Mouse (Mus musculus): ENCODE data around the gene Hbs1l. TPM values are rescaled to one million over a fixed set of nuclear protein-coding genes. Genes with fewer than 3 reads are reported as not detected.

The Hbs1l gene
- polyA plus RNA-seq, 1 experiment from 2014 or later, result 79.4 TPM

Other genes starting within 250 kb of the Hbs1l start
- 6.0 and 8.9 TPM in 2 replicates for gene Myb, start 135.0 kb upstream of the Hbs1l start, polyA plus RNA-seq (2015; fragmentation: Nextera tagmentation; extraction: Ambion mirVana)
- 0.09 and 0.29 TPM in 2 replicates for gene Aldh8a1, start 81.3 kb downstream of the Hbs1l start, polyA plus RNA-seq (2015; fragmentation: Nextera tagmentation; extraction: Ambion mirVana)

Data from lung, embryonic 15.5 days (tissue).